Mouse (Mus musculus) heart, adult 2 months (tissue): ENCODE data around the gene Fam13c.

Source experiments
- CTCF ChIP-seq: fragments of 200-600 bp; IDR thresholded peaks from 2 replicates; pipeline ENCODE4 v1.8.1; 2022; ENCODE audit warnings: antibody characterized with exemption, mild to moderate bottlenecking, moderate library complexity
- POLR2A ChIP-seq: fragments of 200-500 bp; IDR thresholded peaks from 2 replicates; pipeline ENCODE4 v1.6.1; 2011; ENCODE audit warnings: mild to moderate bottlenecking, low read depth, low read length, control low read depth; ENCODE audit not compliant: insufficient read depth

- peak; percentile 60 for TF ChIP-seq CTCF
- TF ChIP-seq POLR2A: no peak
Observed at GRCm38 (mm10) chr10:70507880-70508279, 67.6 kb downstream of the Fam13c start.
